Mouse (Mus musculus) adrenal gland, postnatal 25 days (tissue): Measurements from ENCODE around the gene Paqr6. TPM values are rescaled to one million over a fixed set of nuclear protein-coding genes. Genes with fewer than 3 reads are reported as not detected.

Source experiments
- DNase-seq: peaks from one replicate; pipeline ENCODE4 v3.0.0; 2021; ENCODE audit warnings: mixed read lengths
- long read RNA-seq: library from polyadenylated mRNA; stranded (forward); transcript quantifications from one replicate; pipeline ENCODE4 v2.0.0, GENCODE M21; 2021
- total RNA-seq: library from RNA; stranded (reverse); gene quantifications from 2 replicates; pipeline ENCODE4 v1.2.3, GENCODE M21; 2021

Paqr6 gene
- total RNA-seq = 1.6 and 1.9 TPM in 2 replicates
- long read RNA-seq, partial matches to known transcripts = 1 of 6 reads
- long read RNA-seq, other reads (novel, unspliced or antisense) = 3 of 6 reads

GRCm38 (mm10) chr3:88364337-88364736 is at the start of gene Paqr6:
Gene Paqr6, plus strand, starts transcription at chr3:88364584.
- peak; percentile 50 for DNase-seq

GRCm38 (mm10) chr3:88324951-88325405 is 39.4 kb upstream of the Paqr6 start, which contains the start of gene Glmp:
Gene Glmp, plus strand, starts transcription at chr3:88325023.
- peak; percentile 47 for DNase-seq

GRCm38 (mm10) chr3:88328956-88329355 is 35.4 kb upstream of the Paqr6 start:
- DNase-seq = no peak

- DNase-seq = no peak
Measured at GRCm38 (mm10) chr3:88331282-88331681, 33.1 kb upstream of the Paqr6 start.

- DNase-seq = no peak
Measured at GRCm38 (mm10) chr3:88334029-88334658, 30.2 kb upstream of the Paqr6 start.

- DNase-seq = no peak
Measured at GRCm38 (mm10) chr3:88334902-88335435, 29.4 kb upstream of the Paqr6 start.

- peak; percentile 72 for DNase-seq
Measured at GRCm38 (mm10) chr3:88335436-88336053, 28.8 kb upstream of the Paqr6 start.

GRCm38 (mm10) chr3:88336058-88337013 is 28.0 kb upstream of the Paqr6 start, which contains the start of the genes Tmem79 and Smg5:
Gene Tmem79, minus strand, starts transcription at chr3:88336148.
Gene Smg5, plus strand, starts transcription at chr3:88336260.
- DNase-seq = peak; percentile 94

GRCm38 (mm10) chr3:88337367-88338020 is 26.9 kb upstream of the Paqr6 start:
- DNase-seq = no peak

- no peak for DNase-seq
Measured at GRCm38 (mm10) chr3:88338316-88338715, 26.1 kb upstream of the Paqr6 start.

GRCm38 (mm10) chr3:88339006-88339405 is 25.4 kb upstream of the Paqr6 start:
- DNase-seq = no peak

- DNase-seq = no peak
Measured at GRCm38 (mm10) chr3:88350732-88351131, 13.7 kb upstream of the Paqr6 start.

GRCm38 (mm10) chr3:88352907-88353306 is 11.5 kb upstream of the Paqr6 start:
- no peak for DNase-seq

- DNase-seq = peak; percentile 56
Measured at GRCm38 (mm10) chr3:88354396-88355165, 9.8 kb upstream of the Paqr6 start.

GRCm38 (mm10) chr3:88359584-88359983 is 4.8 kb upstream of the Paqr6 start:
- no peak for DNase-seq

GRCm38 (mm10) chr3:88359989-88360388 is 4.4 kb upstream of the Paqr6 start:
- no peak for DNase-seq

GRCm38 (mm10) chr3:88361096-88361495 is 3.3 kb upstream of the Paqr6 start:
- DNase-seq = no peak

- no peak for DNase-seq
Measured at GRCm38 (mm10) chr3:88361612-88362313, 2.6 kb upstream of the Paqr6 start.

GRCm38 (mm10) chr3:88363700-88364099 is 684 bp upstream of the Paqr6 start:
- DNase-seq = no peak
